12 mouse cellular contexts compared by ENCODE assay signal in genomic region chr2:152725178-152725750, GRCm38 (mm10). TPM values are rescaled to one million over a fixed set of nuclear protein-coding genes. Genes with fewer than 3 reads are reported as not detected.
A peak's percentile ranks its signal among the peaks of the same experiment; 100 is the strongest.
DNase-seq lines count a peak whose midpoint lies in the region; ATAC-seq lines count a peak whose summit lies in the region.
"Had no signal": no experiment of that assay in that cellular context is flagged by ENCODE, and none has a peak within 500 bp of the region (broad histone marks: within the 10 kb centered on the region; RNA-seq: fewer than 3 reads in every experiment).

No protein-coding gene starts in this region.

- H3K4me2 ChIP-seq in heart, embryonic 16.5 days (ENCODE audit: low read depth, low read length), result no peak overlapping the region
- H3K4me2 ChIP-seq in liver, embryonic 13.5 days, result 0 out of 2 replicates have a peak overlapping the region, but pooled peaks have one; percentile 6
- H3K4me2 ChIP-seq in neural tube, embryonic 13.5 days, result no peak overlapping the region

- H3K36me3 ChIP-seq in heart, embryonic 16.5 days (ENCODE audit: control insufficient read depth, insufficient read depth), result no peaks in the 10 kb centered on the region
- H3K36me3 ChIP-seq in liver, embryonic 13.5 days, result no peaks in the 10 kb centered on the region
- H3K36me3 ChIP-seq in limb, embryonic 10.5 days, result no peaks in the 10 kb centered on the region
- H3K36me3 ChIP-seq in neural tube, embryonic 13.5 days, result no peaks in the 10 kb centered on the region

- no peaks in the 10 kb centered on the region for H3K9me3 ChIP-seq in heart, embryonic 16.5 days (replicated peaks; ENCODE audit: control insufficient read depth, low read length)
- H3K9me3 ChIP-seq in liver, embryonic 13.5 days (replicated peaks), result no peaks in the 10 kb centered on the region
- H3K9me3 ChIP-seq in limb, embryonic 10.5 days (replicated peaks), result no peaks in the 10 kb centered on the region
- no peaks in the 10 kb centered on the region for H3K9me3 ChIP-seq in neural tube, embryonic 13.5 days

- no peak for DNase-seq in heart, postnatal 14 days
- DNase-seq in liver, embryonic 13.5 days, result no peak
- no peak for DNase-seq in liver
- DNase-seq in limb, embryonic 10.5 days (ENCODE audit: low spot score), result no peak
- no peak for DNase-seq in right cerebral cortex, postnatal 14 days
- no peak for DNase-seq in layer of hippocampus, adult 8-10 months (ENCODE audit: low spot score in 2 of 2)
- DNase-seq: cerebellum, adult 9-11 months; left cerebral cortex, postnatal 4 days; right cerebral cortex, postnatal 25 days; thymus, postnatal 25 days had no signal

- H3K27ac ChIP-seq in heart, embryonic 16.5 days (ENCODE audit: low read length), result peak overlapping the region; percentile 14; the same call in 1 of the 2 replicates
- H3K27ac ChIP-seq in liver, embryonic 13.5 days, result no peak overlapping the region
- H3K27ac ChIP-seq in limb, embryonic 10.5 days, result peak overlapping the region; percentile 77
- 0 out of 2 replicates have a peak overlapping the region, but pooled peaks have one; percentile 1 for H3K27ac ChIP-seq in neural tube, embryonic 13.5 days (replicated peaks)

- ATAC-seq in heart, embryonic 16.5 days (replicated peaks; ENCODE audit: extremely low read depth, insufficient read depth, low FRiP score), result no peak
- ATAC-seq in liver, embryonic 13.5 days (ENCODE audit: low read depth), result no peak
- ATAC-seq in neural tube, embryonic 13.5 days (ENCODE audit: low read depth), result no peak

- H3K4me1 ChIP-seq in heart, embryonic 16.5 days (ENCODE audit: control insufficient read depth, insufficient read depth, low read length), result peaks cover 34% of the 10 kb centered on the region
- peaks cover 52% of the 10 kb centered on the region for H3K4me1 ChIP-seq in liver, embryonic 13.5 days (replicated peaks)
- peaks cover 67% of the 10 kb centered on the region for H3K4me1 ChIP-seq in limb, embryonic 10.5 days
- peaks cover 41% of the 10 kb centered on the region for H3K4me1 ChIP-seq in neural tube, embryonic 13.5 days (replicated peaks)

- H3K9ac ChIP-seq in heart, embryonic 16.5 days (ENCODE audit: low read length), result no peak overlapping the region
- no peak overlapping the region for H3K9ac ChIP-seq in liver, embryonic 13.5 days
- H3K9ac ChIP-seq in neural tube, embryonic 13.5 days, result no peak overlapping the region

- intact Hi-C loops in heart, postnatal 14 days (cut with DNase I), result no loop called here

- H3K27me3 ChIP-seq in heart, embryonic 16.5 days (ENCODE audit: control insufficient read depth, insufficient read depth, low read length), result no peaks in the 10 kb centered on the region
- H3K27me3 ChIP-seq in liver, embryonic 13.5 days, result peaks cover 39% of the 10 kb centered on the region
- no peaks in the 10 kb centered on the region for H3K27me3 ChIP-seq in limb, embryonic 10.5 days (ENCODE audit: low read depth, poor library complexity, severe bottlenecking)
- no peaks in the 10 kb centered on the region for H3K27me3 ChIP-seq in neural tube, embryonic 13.5 days

- no peak overlapping the region for H3K4me3 ChIP-seq in heart, embryonic 16.5 days (ENCODE audit: low read length)
- H3K4me3 ChIP-seq in liver, embryonic 13.5 days (replicated peaks), result no peak overlapping the region
- no peak overlapping the region for H3K4me3 ChIP-seq in limb, embryonic 10.5 days
- H3K4me3 ChIP-seq in neural tube, embryonic 13.5 days, result no peak overlapping the region

- 69% methylated on average over 15 of the region's 15 CpGs for WGBS in heart, embryonic 16.5 days
- WGBS in liver, embryonic 13.5 days (ENCODE audit: insufficient replicate concordance), result 65% methylated on average over 15 of the region's 15 CpGs
- 72% methylated on average over 15 of the region's 15 CpGs for WGBS in limb, embryonic 10.5 days
- 31% methylated on average over 15 of the region's 15 CpGs for WGBS in neural tube, embryonic 13.5 days

RNA-seq across cellular contexts. Expression of gene Id1, which starts 10.8 kb away (rescaled TPM):
- polyA plus RNA-seq in heart, embryonic 16.5 days (2015; fragmentation: Nextera tagmentation; extraction: Ambion mirVana), result 56.3 and 64.5 TPM in 2 replicates
- 10 to 100 TPM; 82.1 to 85.3 TPM for total RNA-seq in heart, postnatal 14 days (2021)
- polyA plus RNA-seq in liver, embryonic 13.5 days (2015; fragmentation: Nextera tagmentation; extraction: Ambion mirVana), result 20.9 and 23.2 TPM in 2 replicates
- polyA plus RNA-seq in limb, embryonic 10.5 days (2016; fragmentation: Nextera tagmentation; extraction: Ambion mirVana), result 132 and 178 TPM in 2 replicates
- 63.6 and 68.2 TPM in 2 replicates for polyA plus RNA-seq in neural tube, embryonic 13.5 days (2015; fragmentation: Nextera tagmentation; extraction: Ambion mirVana)
- total RNA-seq in layer of hippocampus, adult 8-10 months (2022), result 10 to 100 TPM; 18.1 to 24.9 (median 22.5) TPM

RNA-seq across cellular contexts. Expression of gene Cox4i2, which starts 28.7 kb away (rescaled TPM):
- 26.7 and 30.9 TPM in 2 replicates for polyA plus RNA-seq in heart, embryonic 16.5 days (2015; fragmentation: Nextera tagmentation; extraction: Ambion mirVana)
- 10 to 100 TPM; 17.8 to 19.1 TPM for total RNA-seq in heart, postnatal 14 days (2021)
- polyA plus RNA-seq in liver, embryonic 13.5 days (2015; fragmentation: Nextera tagmentation; extraction: Ambion mirVana), result 1.1 and 1.2 TPM in 2 replicates
- polyA plus RNA-seq in limb, embryonic 10.5 days (2016; fragmentation: Nextera tagmentation; extraction: Ambion mirVana), result 11.2 and 18.4 TPM in 2 replicates
- polyA plus RNA-seq in neural tube, embryonic 13.5 days (2015; fragmentation: Nextera tagmentation; extraction: Ambion mirVana), result 4.5 and 4.7 TPM in 2 replicates
- 1 to 10 TPM in 3 of 4 experiments, under 1 TPM in 1; 0.92 to 2.4 (median 2.2) TPM for total RNA-seq in layer of hippocampus, adult 8-10 months (2022)

RNA-seq across cellular contexts. Expression of gene Mcts2, which starts 38.4 kb away (rescaled TPM):
- polyA plus RNA-seq in heart, embryonic 16.5 days (2015; fragmentation: Nextera tagmentation; extraction: Ambion mirVana), result 18.9 and 19.2 TPM in 2 replicates
- total RNA-seq in heart, postnatal 14 days (2021), result 10 to 100 TPM; 17.4 to 18.7 TPM
- polyA plus RNA-seq in liver, embryonic 13.5 days (2015; fragmentation: Nextera tagmentation; extraction: Ambion mirVana), result 23.6 and 23.8 TPM in 2 replicates
- 38.0 and 43.9 TPM in 2 replicates for polyA plus RNA-seq in limb, embryonic 10.5 days (2016; fragmentation: Nextera tagmentation; extraction: Ambion mirVana)
- 45.5 TPM in 2 replicates for polyA plus RNA-seq in neural tube, embryonic 13.5 days (2015; fragmentation: Nextera tagmentation; extraction: Ambion mirVana)
- total RNA-seq in layer of hippocampus, adult 8-10 months (2022), result 10 to 100 TPM; 17.7 to 21.8 (median 19.0) TPM

RNA-seq across cellular contexts. Expression of gene H13, which starts 56.0 kb away (rescaled TPM):
- 76.4 and 81.7 TPM in 2 replicates for polyA plus RNA-seq in heart, embryonic 16.5 days (2015; fragmentation: Nextera tagmentation; extraction: Ambion mirVana)
- 10 to 100 TPM; 38.7 to 42.4 TPM for total RNA-seq in heart, postnatal 14 days (2021)
- polyA plus RNA-seq in liver, embryonic 13.5 days (2015; fragmentation: Nextera tagmentation; extraction: Ambion mirVana), result 49.0 and 52.9 TPM in 2 replicates
- polyA plus RNA-seq in limb, embryonic 10.5 days (2016; fragmentation: Nextera tagmentation; extraction: Ambion mirVana), result 104 and 118 TPM in 2 replicates
- 149 and 155 TPM in 2 replicates for polyA plus RNA-seq in neural tube, embryonic 13.5 days (2015; fragmentation: Nextera tagmentation; extraction: Ambion mirVana)
- total RNA-seq in layer of hippocampus, adult 8-10 months (2022), result 10 to 100 TPM; 69.8 to 81.5 (median 78.5) TPM
